Mouse (Mus musculus): ENCODE data around the gene Tcn2. TPM values are rescaled to one million over a fixed set of nuclear protein-coding genes. Genes with fewer than 3 reads are reported as not detected.
A peak's percentile ranks its signal among the peaks of the same experiment; 100 is the strongest.

The Tcn2 gene
- total and polyA plus RNA-seq, 3 experiments, result 1.3 to 8.6 (median 2.5) TPM

DNA sequence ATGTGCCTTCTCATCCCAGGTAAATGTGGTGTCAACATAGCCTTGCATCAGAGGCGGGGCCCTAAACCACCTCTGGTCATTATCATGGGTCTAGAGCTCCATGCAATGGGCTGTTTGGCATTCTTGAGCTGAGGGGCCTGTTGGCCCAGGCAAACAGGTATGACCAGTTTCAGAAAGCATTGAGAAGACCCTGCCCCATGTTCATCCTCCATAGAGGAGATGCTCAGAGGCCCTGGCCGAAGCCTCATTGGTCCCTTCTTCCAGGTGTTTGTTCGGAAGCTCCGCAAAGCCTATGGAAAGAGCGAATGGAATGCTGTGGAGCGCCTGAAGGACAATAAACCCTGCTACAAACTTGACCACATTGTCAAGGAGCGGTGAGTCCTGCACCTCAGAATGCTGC is 38.4 kb upstream of the Tcn2 start:
- in situ Hi-C loops (cut with MboI; ENCODE audit: low pct_ligation_motif_present, low pct_unique_long_range_greater_than_20kb, low sequenced_read_pairs), result no loop called here
- Histone ChIP-seq H3K27me3 (replicated peaks) (no peaks in the 10 kb centered on the region), H3K9me3 (replicated peaks; ENCODE audit: low read length) (no peaks in the 10 kb centered on the region), H3K36me3 (replicated peaks in 1 of 2; ENCODE audit: control insufficient read depth in 1 of 2, insufficient read depth in 1 of 2, low read length in 1 of 2) (peaks cover 78 to 94% of the 10 kb centered on the region in 2 experiments), H3K4me2 (ENCODE audit: insufficient read depth, low read depth, poor library complexity, severe bottlenecking) (no peak overlapping the region), H3K4me3 (replicated peaks in 1 of 3; ENCODE audit: low read depth in 2 of 3, low read length in 2 of 3, poor library complexity in 1 of 3) (no peak overlapping the region), H3K9ac (ENCODE audit: insufficient read depth, low read depth) (no peak overlapping the region), H3K79me2 (replicated peaks; ENCODE audit: control insufficient read depth, extremely low read depth, insufficient read depth, poor library complexity, severe bottlenecking) (peaks cover 31% of the 10 kb centered on the region), H3K4me1 (ENCODE audit: control insufficient read depth in 1 of 2, insufficient read depth in 2 of 2) (peaks cover 7 to 17% of the 10 kb centered on the region in 2 experiments), H3K27ac (ENCODE audit: insufficient read depth, low read depth) (no peak overlapping the region)
- dilution Hi-C loops (cut with MboI; ENCODE audit: extremely low pct_ligation_motif_present, extremely low pct_unique_long_range_greater_than_20kb, low sequenced_read_pairs), result no loop called here
- DNase-seq (ENCODE audit: extremely low read depth), result no peak
- TF ChIP-seq JUN (IDR thresholded peaks at IDR 0.05; ENCODE audit: insufficient read depth, low read depth, low read length) (no peak), PAX5 (IDR thresholded peaks at IDR 0.05; ENCODE audit: low read length) (no peak)

DNA sequence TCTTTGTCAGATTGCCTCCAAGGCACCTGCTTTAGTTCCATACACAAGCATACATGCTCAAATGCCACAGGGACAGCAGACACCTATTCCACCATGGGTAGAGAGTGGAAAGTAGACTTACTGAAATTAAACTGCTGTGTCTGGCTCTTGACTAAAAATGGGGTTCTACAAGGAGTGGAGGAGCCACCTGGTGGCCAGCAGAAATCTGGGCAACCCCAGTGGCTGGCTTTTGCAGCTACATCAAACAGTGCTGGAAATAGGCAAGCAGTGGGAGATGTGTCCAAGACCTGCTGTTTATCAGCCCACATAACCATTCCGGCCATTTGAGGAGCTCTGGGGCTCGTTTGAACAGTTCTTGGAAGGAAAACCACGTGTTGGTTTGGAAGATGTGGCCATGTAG is 37.9 kb upstream of the Tcn2 start:
- Histone ChIP-seq H3K4me1 (ENCODE audit: control insufficient read depth in 1 of 2, insufficient read depth in 2 of 2) (peaks cover 7 to 17% of the 10 kb centered on the region in 2 experiments), H3K27ac (ENCODE audit: insufficient read depth, low read depth) (no peak overlapping the region), H3K79me2 (replicated peaks; ENCODE audit: control insufficient read depth, extremely low read depth, insufficient read depth, poor library complexity, severe bottlenecking) (peaks cover 37% of the 10 kb centered on the region), H3K9ac (ENCODE audit: insufficient read depth, low read depth) (no peak overlapping the region), H3K4me2 (ENCODE audit: insufficient read depth, low read depth, poor library complexity, severe bottlenecking) (no peak overlapping the region), H3K4me3 (replicated peaks in 1 of 3; ENCODE audit: low read depth in 2 of 3, low read length in 2 of 3, poor library complexity in 1 of 3) (no peak overlapping the region), H3K27me3 (replicated peaks) (no peaks in the 10 kb centered on the region), H3K36me3 (replicated peaks in 1 of 2; ENCODE audit: control insufficient read depth in 1 of 2, insufficient read depth in 1 of 2, low read length in 1 of 2) (peaks cover 73 to 89% of the 10 kb centered on the region in 2 experiments), H3K9me3 (replicated peaks; ENCODE audit: low read length) (no peaks in the 10 kb centered on the region)
- dilution Hi-C loops (cut with MboI; ENCODE audit: extremely low pct_ligation_motif_present, extremely low pct_unique_long_range_greater_than_20kb, low sequenced_read_pairs) (no loop called here), in situ Hi-C loops (cut with MboI; ENCODE audit: low pct_ligation_motif_present, low pct_unique_long_range_greater_than_20kb, low sequenced_read_pairs) (no loop called here)
- no peak for TF ChIP-seq EP300 (IDR thresholded peaks at IDR 0.05; ENCODE audit: low read length)
- TF ChIP-seq SMC3 (IDR thresholded peaks at IDR 0.05; ENCODE audit: low read depth, low read length), result peak; percentile 13; the same call in 1 of the 2 replicates
- peak in 1 of 2 experiments; percentile 55; a peak in 2 of 4 replicates for TF ChIP-seq CTCF (conservative IDR thresholded peaks at IDR 0.05 in 1 of 2, IDR thresholded peaks at IDR 0.05 in 1 of 2; ENCODE audit: low read depth in 2 of 2, low read length in 2 of 2)
- peak; percentile 1 for TF ChIP-seq RAD21 (IDR thresholded peaks at IDR 0.05; ENCODE audit: low read depth, low read length)
- DNase-seq (ENCODE audit: extremely low read depth), result no peak

DNA sequence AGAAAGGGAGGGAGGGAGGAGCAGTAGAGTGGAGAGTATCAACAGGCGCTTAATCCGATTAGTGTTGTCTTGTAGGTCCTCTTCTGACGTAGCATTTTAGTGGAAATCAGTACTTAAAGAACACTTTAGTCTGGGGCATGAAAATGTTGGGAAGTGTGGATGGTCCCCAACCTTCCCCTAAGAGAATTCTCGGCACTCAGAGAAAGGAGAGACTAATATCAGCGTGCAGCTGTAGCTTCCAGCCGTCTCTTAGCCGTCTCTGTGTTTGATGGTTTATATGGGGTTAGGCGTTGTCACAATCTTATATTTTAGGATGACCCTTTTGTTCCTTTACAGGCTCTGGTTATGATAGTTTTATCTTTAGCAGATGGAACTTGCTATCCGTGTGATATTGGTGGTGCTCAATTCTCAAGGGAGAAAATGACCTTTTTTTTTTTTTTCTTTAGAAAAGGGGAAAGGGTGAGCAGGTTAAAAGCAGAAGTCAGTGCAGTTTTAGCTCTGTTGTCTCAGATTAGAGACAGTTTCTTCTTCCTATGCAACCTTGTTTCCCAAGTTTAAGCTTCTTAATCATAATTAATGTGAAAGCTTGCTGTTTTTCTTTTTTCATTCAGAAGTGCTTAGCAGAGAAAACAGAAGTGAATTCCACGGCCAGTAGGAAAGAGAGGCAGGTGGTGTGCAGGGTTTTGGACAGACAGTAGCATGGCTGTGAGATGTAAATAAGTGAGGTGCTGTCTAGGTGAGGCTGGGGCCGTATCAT is 32.6 kb upstream of the Tcn2 start:
- H3K27ac ChIP-seq (ENCODE audit: insufficient read depth, low read depth), result no peak overlapping the region
- peaks cover 8% of the 10 kb centered on the region for H3K27me3 ChIP-seq (replicated peaks)
- in situ Hi-C loops (cut with MboI; ENCODE audit: low pct_ligation_motif_present, low pct_unique_long_range_greater_than_20kb, low sequenced_read_pairs) (no loop called here), dilution Hi-C loops (cut with MboI; ENCODE audit: extremely low pct_ligation_motif_present, extremely low pct_unique_long_range_greater_than_20kb, low sequenced_read_pairs) (no loop called here)
- peak overlapping the region; percentile 62 to 93 (median 86) for H3K4me3 ChIP-seq (replicated peaks in 1 of 3; ENCODE audit: low read depth in 2 of 3, low read length in 2 of 3, poor library complexity in 1 of 3)
- H3K36me3 ChIP-seq (replicated peaks in 1 of 2; ENCODE audit: control insufficient read depth in 1 of 2, insufficient read depth in 1 of 2, low read length in 1 of 2), result peaks cover 24 to 38% of the 10 kb centered on the region in 2 experiments
- H3K79me2 ChIP-seq (replicated peaks; ENCODE audit: control insufficient read depth, extremely low read depth, insufficient read depth, poor library complexity, severe bottlenecking), result peaks cover 47% of the 10 kb centered on the region
- peaks cover 11 to 23% of the 10 kb centered on the region in 2 experiments for H3K4me1 ChIP-seq (ENCODE audit: control insufficient read depth in 1 of 2, insufficient read depth in 2 of 2)
- peak overlapping the region; percentile 81 for H3K9ac ChIP-seq (ENCODE audit: insufficient read depth, low read depth)
- no peak for DNase-seq (ENCODE audit: extremely low read depth)
- no peaks in the 10 kb centered on the region for H3K9me3 ChIP-seq (replicated peaks; ENCODE audit: low read length)
- H3K4me2 ChIP-seq (ENCODE audit: insufficient read depth, low read depth, poor library complexity, severe bottlenecking), result peak overlapping the region; percentile 99
- TF ChIP-seq ZNF384 (IDR thresholded peaks at IDR 0.05; ENCODE audit: low read depth, low read length), result peak; percentile 69
- no peak for TF ChIP-seq MAZ (IDR thresholded peaks at IDR 0.05; ENCODE audit: low read depth, low read length)

Measured in CH12.LX (cell line).